Mouse (Mus musculus) testis, adult 2 months (tissue): ENCODE measurements around the gene Hoxd4. TPM values are rescaled to one million over a fixed set of nuclear protein-coding genes. Genes with fewer than 3 reads are reported as not detected.

Experiments used
- H3K27ac ChIP-seq: fragments of 200-500 bp; 2 replicates; pipeline ENCODE4 v1.5.1; 2012; ENCODE audit warnings: low read depth, low read length; ENCODE audit not compliant: control insufficient read depth, insufficient read depth
- H3K27me3 ChIP-seq: fragments of 200-500 bp; 2 replicates; pipeline ENCODE4 v1.6.1; 2012; ENCODE audit warnings: mild to moderate bottlenecking, low read length, moderate library complexity; ENCODE audit not compliant: control insufficient read depth, insufficient read depth
- H3K36me3 ChIP-seq: fragments of 200-500 bp; 2 replicates; pipeline ENCODE4 v1.6.1; 2012; ENCODE audit warnings: mild to moderate bottlenecking, low read length; ENCODE audit not compliant: control insufficient read depth, insufficient read depth
- H3K4me1 ChIP-seq: fragments of 200-500 bp; 2 replicates; pipeline ENCODE4 v1.6.1; 2012; ENCODE audit warnings: low read length; ENCODE audit not compliant: control insufficient read depth, insufficient read depth
- H3K4me3 ChIP-seq: fragments of 200-500 bp; 2 replicates; pipeline ENCODE4 v1.5.1; 2012; ENCODE audit warnings: low read depth, mild to moderate bottlenecking, low read length, moderate library complexity, mixed read lengths; ENCODE audit not compliant: control insufficient read depth
- CTCF ChIP-seq: fragments of 200-500 bp; IDR thresholded peaks from 2 replicates; pipeline ENCODE4 v1.5.1; 2012; ENCODE audit warnings: low read depth, mild to moderate bottlenecking, inconsistent platforms, low read length, moderate library complexity; ENCODE audit not compliant: control insufficient read depth, insufficient read depth, insufficient replicate concordance
- POLR2A ChIP-seq: fragments of 200-500 bp; IDR thresholded peaks from 2 replicates; pipeline ENCODE4 v1.6.1; 2012; ENCODE audit warnings: low read depth, mild to moderate bottlenecking, inconsistent platforms, low read length, moderate library complexity; ENCODE audit not compliant: control insufficient read depth
- polyA plus RNA-seq: library from polyadenylated mRNA; depleted of rRNA; stranded (reverse); fragments of >200 nt; gene quantifications from 2 replicates; pipeline ENCODE4 v1.2.3, GENCODE M21; 2012

Hoxd4 gene
- polyA plus RNA-seq, 1 experiment = 3.3 TPM

DNA sequence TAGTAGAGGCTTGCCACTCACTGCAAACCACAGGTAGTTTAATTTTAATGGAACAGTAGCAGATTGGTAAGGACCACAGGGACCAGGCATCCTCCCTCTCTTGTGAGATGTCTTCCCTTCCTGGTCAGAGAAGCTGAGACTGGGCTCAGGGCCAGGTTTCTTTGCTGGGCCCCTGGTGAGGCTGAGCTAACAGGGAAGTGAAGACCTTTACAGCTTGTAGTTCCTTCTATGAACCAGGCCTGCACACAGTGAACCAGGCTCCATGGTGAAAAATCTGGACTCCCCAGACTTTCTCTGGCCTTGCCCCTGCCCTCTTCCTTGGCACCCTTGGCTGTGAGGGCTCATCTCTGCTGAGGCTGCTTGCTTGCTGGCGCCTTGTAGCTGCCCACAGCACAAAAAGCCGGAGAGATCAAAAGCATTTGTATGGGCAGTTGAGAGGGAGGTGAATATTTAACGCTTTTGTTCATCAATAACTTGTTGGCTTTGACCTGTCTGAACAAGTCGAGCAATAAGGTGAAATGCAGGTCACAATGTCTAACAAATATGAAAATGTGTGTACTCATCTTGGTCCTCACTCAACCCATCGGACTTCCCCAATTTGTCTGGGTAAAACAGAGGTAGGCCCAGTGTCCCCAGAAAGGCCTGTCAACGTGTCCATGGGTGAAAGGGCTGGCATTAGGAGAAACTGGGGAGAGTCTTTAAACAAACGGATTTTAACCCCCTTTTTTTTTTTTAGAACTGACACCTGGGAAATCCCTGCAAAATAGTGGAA is 12.7 kb downstream of the Hoxd4 start:
- Histone ChIP-seq H3K27ac (no peak overlapping the region), H3K4me1 (peaks cover 9% of the 10 kb centered on the region), H3K4me3 (no peak overlapping the region), H3K27me3 (no peaks in the 10 kb centered on the region), H3K36me3 (no peaks in the 10 kb centered on the region)
- no peak for TF ChIP-seq CTCF
- TF ChIP-seq POLR2A = no peak

DNA sequence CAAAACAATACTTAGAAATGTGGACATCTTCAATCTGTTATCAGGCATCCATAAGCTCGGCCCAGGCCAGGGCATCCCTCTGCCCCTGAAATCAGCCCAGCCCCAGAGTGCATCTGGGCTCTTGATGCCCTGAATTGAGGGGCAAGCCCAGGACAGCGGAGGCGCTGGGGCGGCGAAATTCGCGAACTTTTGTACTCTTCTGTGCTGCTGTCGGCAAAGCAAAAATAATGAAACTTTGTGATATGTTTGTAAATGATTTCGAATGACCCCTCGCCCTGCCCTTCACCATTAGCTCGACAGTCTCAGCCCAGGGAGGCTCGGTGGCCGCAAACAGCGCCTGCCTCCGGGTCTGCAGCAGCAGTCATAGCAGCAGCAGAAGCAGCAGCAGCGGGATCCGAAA is 13.4 kb downstream of the Hoxd4 start:
- no peak overlapping the region for H3K27ac ChIP-seq
- no peak overlapping the region for H3K4me3 ChIP-seq
- peaks cover 9% of the 10 kb centered on the region for H3K4me1 ChIP-seq
- H3K27me3 ChIP-seq = no peaks in the 10 kb centered on the region
- no peaks in the 10 kb centered on the region for H3K36me3 ChIP-seq
- no peak for TF ChIP-seq CTCF

DNA sequence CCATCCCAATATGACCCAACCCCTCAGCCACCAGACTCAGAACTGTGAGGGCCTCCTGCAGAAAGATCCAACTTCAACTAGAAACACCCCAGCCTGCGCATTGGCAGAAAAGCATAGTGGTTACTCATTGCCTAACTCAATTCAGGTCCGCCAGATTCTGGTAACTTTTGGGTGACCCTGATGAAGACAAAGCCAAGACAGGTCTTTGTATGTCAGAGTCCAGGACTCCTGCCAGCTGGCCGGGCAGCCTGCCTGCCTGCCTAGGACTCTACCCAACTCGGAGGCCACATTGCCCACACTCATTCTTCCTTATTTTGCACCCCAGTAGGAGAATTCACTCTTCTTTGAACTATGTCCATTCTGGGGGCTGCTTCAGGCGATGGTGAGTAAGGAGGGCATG is 14.8 kb downstream of the Hoxd4 start, which contains the start of gene Gm28230:
Gene Gm28230 (plus strand): TSS at position 178 of the 400 bp plus-strand sequence.
- TF ChIP-seq CTCF = no peak
- no peak for TF ChIP-seq POLR2A
- H3K27ac ChIP-seq = no peak within 1 kb of the TSS
- H3K4me3 ChIP-seq = no peak within 1 kb of the TSS
- H3K36me3 ChIP-seq = no peaks in the 10 kb centered on the region
- H3K4me1 ChIP-seq = peaks cover 9% of the 10 kb centered on the region
- no peaks in the 10 kb centered on the region for H3K27me3 ChIP-seq

DNA sequence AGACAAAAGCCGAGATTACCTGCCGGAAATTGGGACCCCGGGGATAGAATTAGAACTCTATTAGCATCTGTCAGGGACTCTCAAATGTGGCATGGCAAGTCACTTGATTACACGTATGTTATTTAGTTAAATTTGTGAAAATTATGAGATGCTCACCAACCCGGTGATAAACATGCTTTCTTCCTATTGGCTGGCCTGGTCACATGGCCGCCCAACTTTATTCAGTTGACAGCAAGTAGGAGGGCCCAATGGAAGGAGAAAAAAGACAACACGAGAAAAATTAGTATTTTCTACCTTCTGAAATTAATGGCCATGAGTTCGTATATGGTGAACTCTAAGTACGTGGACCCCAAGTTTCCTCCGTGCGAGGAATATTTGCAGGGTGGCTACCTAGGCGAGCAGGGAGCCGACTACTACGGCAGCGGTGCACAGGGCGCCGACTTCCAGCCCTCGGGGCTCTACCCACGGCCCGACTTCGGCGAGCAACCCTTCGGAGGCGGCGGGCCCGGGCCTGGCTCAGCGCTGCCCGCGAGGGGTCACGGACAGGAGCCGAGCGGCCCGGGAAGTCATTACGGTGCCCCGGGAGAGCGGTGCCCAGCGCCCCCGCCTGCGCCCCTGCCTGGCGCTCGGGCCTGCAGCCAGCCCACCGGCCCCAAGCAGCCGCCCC is 15.4 kb downstream of the Hoxd4 start:
- H3K4me1 ChIP-seq = peaks cover 9% of the 10 kb centered on the region
- H3K4me3 ChIP-seq = no peak overlapping the region
- H3K27ac ChIP-seq = no peak overlapping the region
- no peaks in the 10 kb centered on the region for H3K36me3 ChIP-seq
- no peak for TF ChIP-seq CTCF
- TF ChIP-seq POLR2A = no peak
- no peaks in the 10 kb centered on the region for H3K27me3 ChIP-seq

DNA sequence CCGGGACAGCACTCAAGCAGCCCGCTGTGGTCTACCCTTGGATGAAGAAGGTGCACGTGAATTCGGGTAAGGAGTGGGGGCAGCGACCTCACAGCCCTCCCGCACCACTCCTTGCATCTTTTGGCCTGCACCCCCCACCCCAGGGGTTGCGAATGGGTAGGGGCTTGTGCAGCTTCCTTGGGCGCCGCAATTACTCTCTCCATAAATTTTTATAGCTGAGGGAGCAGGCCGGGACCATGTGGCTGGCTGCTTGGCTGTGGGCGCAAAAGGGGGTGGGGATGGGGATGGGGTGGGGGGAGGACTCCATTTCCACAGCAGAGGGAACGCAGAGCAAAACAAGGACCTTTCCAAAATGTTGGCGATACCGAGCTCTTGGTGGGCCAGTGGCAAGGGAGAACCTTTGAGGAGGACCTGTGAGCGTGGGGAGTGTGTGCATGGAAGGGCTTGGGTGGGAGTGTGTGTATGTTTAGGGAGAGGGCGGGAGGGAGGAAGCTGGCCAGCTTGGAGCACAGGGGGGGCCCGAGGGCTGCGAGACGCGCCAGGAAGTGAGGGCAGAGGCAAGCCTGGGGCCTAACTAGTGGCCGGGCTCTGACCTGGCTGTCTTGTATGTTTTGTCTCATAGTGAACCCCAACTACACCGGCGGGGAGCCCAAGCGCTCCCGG is 16.0 kb downstream of the Hoxd4 start:
- Histone ChIP-seq H3K27ac (no peak overlapping the region), H3K4me3 (no peak overlapping the region), H3K36me3 (no peaks in the 10 kb centered on the region), H3K4me1 (peaks cover 8% of the 10 kb centered on the region), H3K27me3 (no peaks in the 10 kb centered on the region)
- TF ChIP-seq CTCF = no peak
- no peak for TF ChIP-seq POLR2A

DNA sequence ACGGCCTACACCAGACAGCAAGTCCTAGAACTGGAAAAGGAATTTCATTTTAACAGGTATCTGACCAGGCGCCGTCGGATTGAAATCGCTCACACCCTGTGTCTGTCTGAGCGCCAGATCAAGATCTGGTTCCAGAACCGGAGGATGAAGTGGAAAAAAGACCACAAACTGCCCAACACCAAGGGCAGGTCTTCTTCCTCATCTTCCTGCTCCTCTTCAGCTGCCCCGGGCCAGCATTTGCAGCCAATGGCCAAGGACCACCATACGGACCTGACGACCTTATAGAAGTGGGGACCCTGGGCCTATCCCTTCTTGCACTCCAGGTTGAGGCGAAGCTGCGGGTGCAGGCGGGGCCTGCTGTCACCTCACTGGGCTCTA is 16.6 kb downstream of the Hoxd4 start:
- no peak overlapping the region for H3K4me3 ChIP-seq
- peaks cover 5% of the 10 kb centered on the region for H3K4me1 ChIP-seq
- TF ChIP-seq CTCF (no peak), POLR2A (no peak)
- no peak overlapping the region for H3K27ac ChIP-seq
- no peaks in the 10 kb centered on the region; the same call in 1 of the 2 replicates for H3K27me3 ChIP-seq
- no peaks in the 10 kb centered on the region for H3K36me3 ChIP-seq

DNA sequence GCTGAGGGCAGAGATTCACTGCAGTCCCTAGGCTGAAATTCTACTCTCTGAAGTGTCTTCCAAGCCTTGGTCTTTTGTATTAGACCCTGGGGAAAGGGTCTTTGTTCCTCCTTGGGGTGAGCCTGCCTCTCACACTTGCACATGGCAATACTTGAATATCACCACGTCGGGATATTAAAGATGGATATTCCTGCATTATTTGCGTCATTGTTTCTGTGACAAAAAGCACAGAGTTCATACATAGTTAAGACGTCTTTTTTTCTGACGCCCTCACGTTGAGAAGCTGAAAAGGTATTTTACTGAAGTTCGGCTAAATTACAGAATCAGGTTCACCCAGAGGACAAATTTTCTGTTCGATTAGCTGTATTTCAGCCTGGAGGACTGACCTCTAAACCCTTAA is 18.6 kb downstream of the Hoxd4 start:
- TF ChIP-seq CTCF = no peak
- Histone ChIP-seq H3K4me1 (peaks cover under 1% of the 10 kb centered on the region; the same call in 1 of the 2 replicates), H3K4me3 (no peak overlapping the region), H3K27me3 (peaks cover 6% of the 10 kb centered on the region), H3K27ac (no peak overlapping the region), H3K36me3 (no peaks in the 10 kb centered on the region)
